Mouse (Mus musculus) erythroblast, embryonic 14.5 days (primary cell): ENCODE results near the gene Tspan18.

Experiments used
- GATA1 ChIP-seq: IDR thresholded peaks from 2 replicates; pipeline ENCODE4 v1.6.1; 2012; ENCODE audit warnings: low read length, inconsistent platforms, mixed read lengths
- TAL1 ChIP-seq: IDR thresholded peaks from 3 replicates; pipeline ENCODE4 v1.6.1; 2012; ENCODE audit warnings: low read length, inconsistent platforms, mixed read lengths

DNA sequence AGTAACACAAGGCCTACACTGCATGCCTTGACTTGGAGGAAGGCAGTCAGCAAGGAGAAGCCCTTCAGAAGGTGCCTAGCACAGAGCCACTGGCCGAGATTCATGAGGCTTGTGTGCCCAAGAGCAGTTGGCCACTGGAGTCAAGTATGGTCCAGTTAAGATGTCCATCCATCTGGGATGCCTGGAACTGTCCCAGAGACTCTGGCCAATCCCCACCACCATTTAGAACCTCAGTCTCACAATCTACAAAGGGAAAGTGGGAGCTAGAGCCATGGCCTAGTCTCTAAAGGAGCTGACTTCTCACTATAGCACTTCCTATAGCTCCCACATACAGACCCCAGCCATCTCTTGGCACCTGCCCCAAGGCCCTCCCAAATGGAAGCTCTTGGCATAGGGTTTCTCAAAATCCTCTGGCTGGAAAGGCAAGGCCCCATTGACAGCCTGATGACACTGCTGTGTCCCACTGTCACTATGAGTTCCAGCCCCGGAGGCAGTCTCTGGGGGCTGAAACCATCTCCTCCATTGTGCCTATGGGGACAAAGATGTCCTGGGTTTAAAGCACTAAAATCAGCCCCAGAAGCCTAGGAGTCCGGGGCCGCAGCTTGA lies 158.0 kb downstream of the Tspan18 start:
- no peak for TF ChIP-seq GATA1
- TF ChIP-seq TAL1 = no peak
